Comparison of ENCODE assay signal across 8 mouse cellular contexts in genomic region chr8:13640452-13640883, GRCm38 (mm10). TPM values are rescaled to one million over a fixed set of nuclear protein-coding genes. Genes with fewer than 3 reads are reported as not detected.
A peak's percentile ranks its signal among the peaks of the same experiment; 100 is the strongest.
DNase-seq lines count a peak whose midpoint lies in the region.

No protein-coding gene starts in this region.

- DNase-seq in gastrocnemius, adult 18-20 months (ENCODE audit: low spot score): peak; percentile 56
- no peak for DNase-seq in gastrocnemius, adult 8-10 months (ENCODE audit: low spot score in 2 of 2)
- DNase-seq in ovary, postnatal 14 days (ENCODE audit: low spot score): peak; percentile 38
- no peak for DNase-seq in ovary, adult 18-20 months (ENCODE audit: low spot score)
- peak; percentile 74 for DNase-seq in kidney, postnatal 10 days
- DNase-seq in skeletal muscle tissue, adult 2 months (ENCODE audit: low read depth, low spot score): peak; percentile 51
- DNase-seq in spleen, postnatal 10 days (ENCODE audit: low spot score in 2 of 2): no peak
- no peak for DNase-seq in yolk sac, embryonic 10.5 days (ENCODE audit: low spot score)

RNA-seq across cellular contexts. Expression of gene Rasa3, which starts 36.9 kb away (rescaled TPM):
- 1 to 10 TPM; 6.8 to 7.3 TPM for total RNA-seq in gastrocnemius, adult 18-20 months (2021)
- 1 to 10 TPM; 5.0 to 6.9 (median 6.2) TPM for total RNA-seq in gastrocnemius, adult 8-10 months (2022)

Comparison
In these comparisons a context has a peak if more than half of its experiments do, and no peak if none do; other contexts are left out.
1. DNase-seq: peak in gastrocnemius, adult 18-20 months (single experiment), ovary, postnatal 14 days (single experiment), kidney, postnatal 10 days (single experiment) and skeletal muscle tissue, adult 2 months (single experiment); none in gastrocnemius, adult 8-10 months (0 of 2), ovary, adult 18-20 months (single experiment), spleen, postnatal 10 days (0 of 2) and yolk sac, embryonic 10.5 days (single experiment).